Mouse (Mus musculus) CH12.LX (cell line): Measurements from ENCODE around the gene Raf1.

Source experiments
- MAFK ChIP-seq: IDR thresholded peaks from 2 replicates; pipeline ENCODE4 v1.6.1; 2011; ENCODE audit warnings: low read length, improper control_type of control experiment; ENCODE audit not compliant: insufficient replicate concordance
- TBP ChIP-seq: conservative IDR thresholded peaks from 2 replicates; pipeline ENCODE4 v1.6.1; 2011; ENCODE audit warnings: low read depth, low read length, improper control_type of control experiment

DNA sequence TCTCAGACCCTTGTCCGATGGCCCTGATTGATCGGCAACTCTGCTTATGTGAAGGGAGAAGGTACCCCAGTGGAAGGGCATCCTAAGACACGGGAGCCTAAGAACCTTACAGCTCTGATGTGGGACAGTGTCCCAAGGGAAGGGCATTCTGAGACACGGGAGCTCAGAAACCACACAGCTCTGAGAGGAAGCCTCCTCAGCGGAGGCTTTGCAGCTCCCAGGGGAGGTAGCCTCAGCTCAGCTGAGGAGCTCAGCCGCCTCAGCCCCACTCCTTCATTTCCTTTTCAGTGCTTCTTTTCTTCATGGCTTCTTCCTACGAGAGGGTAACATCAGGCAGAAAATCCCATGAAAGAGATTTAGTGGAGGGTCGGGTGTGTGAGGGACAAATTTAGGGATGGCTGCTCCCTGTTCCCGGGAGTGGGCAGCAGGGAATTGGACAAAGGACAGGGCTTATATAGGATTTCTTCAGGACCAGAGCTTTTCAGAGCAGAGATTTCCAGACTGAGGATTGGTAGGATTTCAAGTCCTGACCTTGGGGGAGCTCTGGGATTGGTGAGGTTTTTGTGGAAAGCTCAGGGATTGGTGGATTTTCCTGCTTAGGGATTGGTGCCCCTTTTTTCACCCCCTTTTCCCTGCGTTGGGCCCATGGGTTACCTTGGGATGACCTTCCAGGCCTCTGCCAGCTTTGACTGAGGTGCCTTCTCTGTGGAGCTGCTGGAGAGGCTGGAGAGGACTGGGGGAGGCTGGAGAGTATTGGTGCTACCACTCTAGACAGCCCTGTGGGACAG is 93.9 kb downstream of the Raf1 start:
- TF ChIP-seq MAFK (no peak), TBP (no peak)
